Mouse (Mus musculus) embryo, embryonic 10 days (tissue): ENCODE data around the gene Gm4894.

Experiments used
- DNase-seq: peaks from one replicate; pipeline ENCODE4 v3.0.0-alpha.2; 2015; ENCODE audit warnings: low spot score

Gene Gm4894

DNA sequence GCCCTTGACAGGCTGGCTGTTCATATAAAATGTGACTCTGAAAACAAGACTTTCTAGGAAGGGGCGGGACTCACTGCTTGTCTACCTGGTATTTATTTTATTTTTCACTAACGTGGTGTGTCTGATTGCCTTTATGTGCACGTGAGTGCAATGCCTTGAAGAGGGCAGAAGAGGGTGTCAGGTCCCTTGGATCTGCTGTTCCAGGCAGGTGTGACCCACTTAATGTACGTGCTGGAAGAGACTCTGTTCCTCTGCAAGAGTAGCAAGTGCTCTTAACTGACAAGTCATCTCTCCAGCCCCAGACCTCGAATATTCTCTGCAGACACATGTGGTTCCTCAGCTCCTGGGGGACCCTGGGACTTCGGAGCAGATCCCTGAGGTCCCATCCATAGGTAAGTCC lies at the start of gene Gm4894:
Gm4894 (plus strand) TSS at position 301 of the 400 bp plus-strand sequence.
- DNase-seq, result no peak

DNA sequence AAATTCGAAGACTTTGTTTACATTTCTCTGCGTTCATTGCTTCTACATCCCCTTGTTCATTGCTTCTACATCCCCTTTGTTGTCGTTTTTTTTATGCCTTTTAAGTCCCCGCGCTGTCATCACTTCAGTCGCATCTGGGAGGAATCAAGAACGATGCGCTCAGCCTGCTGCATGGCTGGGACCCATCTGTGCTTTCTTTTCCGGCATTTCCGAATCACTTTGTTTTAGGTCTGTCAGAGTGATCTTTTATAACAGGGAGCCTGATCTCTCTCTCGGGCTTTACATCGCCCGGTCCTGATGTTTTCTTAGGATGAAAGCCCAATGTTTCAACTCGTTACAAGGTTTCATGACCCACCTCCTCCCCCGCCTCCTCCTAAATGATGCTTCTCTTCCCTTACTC lies 44.0 kb upstream of the Gm4894 start:
- DNase-seq, result peak; percentile 61

DNA sequence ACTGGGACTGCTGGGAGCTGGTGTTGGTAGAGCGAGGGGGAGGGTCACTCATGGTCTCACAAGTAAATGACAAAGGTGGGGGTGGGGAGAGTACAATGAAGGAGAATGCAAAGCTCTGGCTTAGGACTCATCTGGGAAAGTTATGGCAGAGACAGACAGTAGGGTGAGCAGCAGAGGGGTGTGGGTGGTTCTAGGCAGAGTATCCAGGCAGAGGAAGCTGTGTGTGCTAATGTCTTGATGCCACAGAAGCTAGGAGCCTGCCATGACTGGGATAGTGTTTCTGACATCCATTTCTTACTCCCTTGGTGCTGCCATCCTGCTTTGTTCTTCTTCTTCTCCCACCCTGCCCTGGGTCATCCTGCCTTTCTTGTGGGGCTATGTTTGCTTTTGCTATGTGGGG lies 38.8 kb upstream of the Gm4894 start:
- no peak for DNase-seq

DNA sequence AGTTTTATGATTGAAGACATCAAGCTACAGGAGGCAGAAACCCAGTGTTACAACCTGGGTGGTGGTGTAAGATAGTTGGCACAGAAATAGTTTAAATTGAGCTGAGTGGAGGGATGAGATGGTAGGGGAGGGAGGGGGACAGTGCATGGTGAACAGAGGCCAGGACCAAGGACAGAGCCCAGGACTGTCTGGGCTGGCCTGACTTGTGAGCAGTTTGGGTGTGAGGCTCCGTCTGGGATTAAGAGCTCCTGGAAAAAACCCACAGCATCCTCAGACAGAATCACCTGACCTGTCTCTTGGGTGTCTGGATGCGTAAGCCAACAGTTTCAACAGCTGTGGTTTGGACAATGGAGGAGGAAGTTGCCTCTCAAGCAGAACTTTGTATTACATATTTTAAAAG lies 35.6 kb upstream of the Gm4894 start:
- DNase-seq, result peak; percentile 56

DNA sequence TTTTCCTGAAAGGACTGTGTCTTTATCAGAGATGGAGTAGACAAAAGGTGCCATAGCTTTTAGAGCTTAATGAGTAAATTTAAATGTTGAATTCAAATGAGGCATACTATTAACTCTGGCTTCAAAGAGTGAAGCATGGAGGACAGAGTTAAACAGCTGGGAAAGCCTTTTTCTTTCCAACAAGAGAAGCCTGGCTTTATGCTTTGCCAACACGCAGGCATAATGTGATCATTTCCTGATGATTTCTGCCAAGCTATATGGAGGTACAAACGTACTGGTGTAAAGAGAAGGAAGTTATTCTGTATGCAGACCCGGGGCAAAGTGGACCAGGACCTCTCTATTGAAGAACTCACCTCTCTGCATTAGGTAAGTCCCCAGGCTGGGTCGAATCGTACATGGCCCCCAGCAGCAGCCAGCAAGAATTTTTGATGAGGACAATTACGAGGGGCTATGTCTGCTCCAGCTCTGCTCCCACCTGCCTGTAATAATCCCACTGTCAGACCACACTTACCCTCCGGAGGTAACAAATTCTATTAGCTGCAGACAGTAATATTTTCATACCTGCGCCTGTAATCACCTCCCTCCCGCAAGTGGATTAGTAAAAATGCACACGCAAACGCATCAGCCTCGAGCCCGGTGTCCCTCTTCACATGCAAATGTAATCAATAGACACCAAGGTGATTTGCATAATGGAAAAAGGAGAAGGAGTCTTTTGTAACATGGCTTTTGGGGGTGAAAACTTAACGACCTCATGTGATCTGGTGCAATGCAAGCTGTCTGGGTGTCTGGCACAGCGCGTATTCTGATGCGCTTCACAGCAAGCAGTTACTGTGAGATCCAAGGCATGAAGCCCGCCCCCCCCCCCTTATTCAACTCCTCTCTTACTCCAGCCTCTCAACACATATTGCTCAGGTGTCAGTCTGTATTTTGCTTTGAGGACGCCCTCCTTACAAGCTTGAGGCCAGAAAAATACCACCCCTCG lies 32.4 kb upstream of the Gm4894 start:
- no peak for DNase-seq

DNA sequence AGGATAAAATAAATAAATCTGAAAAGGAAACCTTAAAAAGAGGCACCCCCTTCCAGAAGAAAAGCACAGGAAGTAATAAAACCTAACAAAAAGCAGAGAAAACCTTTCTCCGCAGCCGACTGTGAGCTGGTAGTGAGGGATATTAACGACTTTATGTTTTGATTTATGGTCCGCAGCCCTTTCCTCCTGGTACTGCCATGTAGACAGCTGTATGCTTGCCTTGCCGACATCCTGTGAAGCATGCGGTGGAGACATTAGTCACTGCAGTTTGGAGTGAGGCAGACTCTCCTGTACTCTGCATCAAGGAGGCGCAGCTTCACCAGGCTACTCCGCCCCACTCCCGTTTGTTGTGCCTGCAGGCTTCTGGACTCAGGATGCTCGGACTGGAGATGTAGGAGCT lies 25.8 kb upstream of the Gm4894 start:
- no peak for DNase-seq

DNA sequence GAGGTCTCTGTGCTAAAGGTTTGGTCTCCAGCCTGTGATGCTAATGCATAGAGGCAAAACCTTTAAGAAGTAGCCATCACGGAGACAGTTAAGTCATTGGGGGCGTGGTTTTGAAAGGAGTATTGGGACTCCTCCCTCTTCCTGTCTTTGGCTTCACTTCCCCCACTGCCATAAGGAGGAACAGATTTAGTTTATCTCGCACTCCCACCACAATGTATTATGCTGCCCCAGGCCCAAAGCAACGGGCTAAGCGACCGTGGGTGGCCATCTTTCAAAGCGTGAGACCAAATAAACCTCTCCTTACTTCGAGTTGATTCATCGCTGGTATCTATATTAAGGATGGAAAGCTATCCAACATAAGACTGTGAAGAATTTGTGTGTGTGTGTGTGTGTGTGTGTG lies 22.9 kb upstream of the Gm4894 start:
- no peak for DNase-seq

DNA sequence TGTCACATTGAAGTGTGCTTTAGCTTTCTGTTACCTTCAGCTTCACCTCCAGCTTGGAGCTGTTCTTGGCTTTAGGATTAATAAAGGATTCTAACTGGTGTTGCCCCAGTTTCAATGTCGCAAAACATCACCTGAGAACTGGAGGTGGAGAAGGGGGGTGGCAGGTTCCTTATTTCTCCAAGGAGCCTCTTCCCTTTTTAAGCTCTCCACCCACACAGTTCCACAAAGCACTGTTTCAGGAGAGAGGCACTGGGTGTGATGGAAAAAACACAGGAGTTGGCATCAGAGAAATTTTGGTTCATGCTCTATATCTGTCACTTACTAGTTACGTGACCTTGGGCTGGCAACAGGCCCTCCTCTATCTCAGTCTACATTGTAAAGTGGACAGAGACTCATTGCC lies 21.3 kb upstream of the Gm4894 start:
- DNase-seq, result no peak

DNA sequence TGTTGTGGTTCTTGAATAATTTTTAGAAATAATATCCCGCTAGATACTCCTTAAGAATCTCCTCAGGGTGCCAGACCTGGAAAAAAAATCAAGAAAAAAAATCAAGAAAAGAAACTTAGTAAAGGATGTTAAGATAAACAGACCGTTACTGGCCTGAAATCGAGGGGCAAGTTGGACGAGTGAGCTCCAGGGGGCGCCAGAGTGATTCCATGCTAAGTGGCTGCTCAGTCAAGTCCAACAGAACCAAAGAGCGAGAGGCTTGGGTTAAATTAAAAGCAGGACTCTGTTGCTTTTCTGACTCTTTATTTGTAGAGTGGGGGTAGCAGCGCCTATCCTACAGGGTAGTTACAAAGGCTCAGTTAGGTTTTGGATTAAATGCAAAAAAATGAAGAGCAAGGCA lies 3.5 kb upstream of the Gm4894 start:
- peak; percentile 68 for DNase-seq

DNA sequence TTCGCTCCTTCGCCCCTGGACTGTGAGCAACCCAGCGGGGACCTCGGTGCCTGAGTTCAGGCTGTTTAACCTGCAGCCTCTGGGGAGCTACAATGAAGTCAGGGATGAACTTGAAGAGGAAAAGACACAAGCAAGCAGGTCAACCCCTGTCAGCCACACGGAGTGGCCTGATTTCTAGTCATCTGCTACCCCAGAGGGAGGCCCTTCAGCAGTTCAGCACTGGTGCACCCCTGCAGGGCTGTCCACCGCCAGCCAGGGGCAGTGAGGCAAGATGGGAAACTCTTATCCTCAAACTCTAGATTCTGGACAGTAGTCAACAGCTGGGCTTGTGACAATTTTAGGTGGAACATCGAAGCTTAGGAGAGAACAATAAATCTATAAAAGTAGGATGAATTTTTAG lies 18.6 kb downstream of the Gm4894 start:
- DNase-seq, result no peak

DNA sequence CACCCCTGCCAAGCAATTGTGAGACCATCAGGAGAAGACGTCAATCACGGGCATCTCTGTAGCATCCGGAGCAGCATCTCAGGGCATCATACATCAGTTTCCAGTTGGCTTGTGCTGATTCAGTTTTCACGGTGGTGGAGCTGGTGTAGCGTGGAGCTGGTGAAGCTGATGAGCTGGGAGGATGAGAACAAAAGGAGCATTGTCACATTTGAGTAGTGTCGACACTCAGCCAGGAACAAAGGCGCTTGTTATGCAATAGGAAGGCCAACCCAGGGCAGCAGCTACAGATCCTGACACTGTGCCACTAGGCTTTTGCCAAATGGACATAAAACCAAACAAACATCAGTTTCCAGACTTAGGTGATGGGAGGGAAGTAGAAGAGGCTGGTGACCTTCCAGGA lies 23.2 kb downstream of the Gm4894 start:
- peak; percentile 32 for DNase-seq

DNA sequence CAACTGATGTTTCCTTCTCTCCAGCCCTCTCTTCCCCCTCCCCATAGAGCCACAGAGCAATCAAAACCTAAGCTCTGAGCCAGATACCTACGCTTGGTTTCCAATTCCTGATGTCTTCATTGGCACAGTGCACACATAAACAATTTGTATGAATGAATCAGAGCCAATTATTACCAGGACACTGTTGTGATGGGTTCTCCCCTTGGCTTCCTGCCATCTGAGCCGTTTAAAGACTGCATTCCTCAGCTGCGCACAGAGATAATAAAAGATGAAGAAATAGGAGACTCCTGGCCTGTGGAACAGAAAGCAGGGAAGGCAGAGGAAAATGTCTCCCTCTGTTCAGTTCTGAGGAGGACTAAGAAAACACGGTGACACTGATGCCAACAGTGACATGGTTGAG lies 25.6 kb downstream of the Gm4894 start:
- no peak for DNase-seq

DNA sequence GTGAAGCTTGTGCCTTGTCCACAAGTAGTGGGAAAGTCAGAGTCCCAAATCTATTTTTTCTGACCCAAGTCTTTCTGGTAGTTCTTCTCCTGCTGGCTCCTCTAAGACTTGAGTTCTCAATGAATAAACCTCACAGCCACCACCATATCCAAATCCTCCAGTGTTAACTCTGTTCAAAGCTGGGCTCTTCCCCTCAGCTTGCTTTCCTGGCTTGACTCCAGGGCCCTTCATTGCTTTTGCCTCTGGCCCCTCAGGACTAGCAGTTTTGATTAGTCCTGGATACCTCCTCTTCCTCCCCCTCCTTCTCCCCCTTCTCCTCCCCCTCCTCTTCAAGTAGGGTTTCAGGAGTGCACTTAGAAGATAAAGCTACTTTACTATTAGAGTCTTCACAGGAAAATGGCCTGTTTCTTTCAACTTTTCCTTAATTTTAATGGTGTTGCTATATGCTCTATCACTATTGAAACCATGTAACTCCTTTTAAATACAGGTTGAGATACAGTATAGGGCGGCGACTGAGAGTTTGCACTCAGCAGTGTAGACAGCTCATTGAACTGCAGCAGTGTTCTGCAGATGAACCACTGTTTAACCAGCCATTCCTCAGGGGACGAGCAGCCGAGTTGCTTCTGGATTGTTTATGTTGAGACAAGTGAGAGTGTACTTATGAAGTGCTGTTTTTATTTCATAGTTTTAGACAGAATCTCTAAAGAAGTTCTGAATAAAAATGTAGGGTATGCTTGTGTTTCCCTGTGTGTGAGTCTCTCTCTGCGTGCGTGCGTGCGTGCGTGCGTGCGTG lies 26.4 kb downstream of the Gm4894 start:
- no peak for DNase-seq

DNA sequence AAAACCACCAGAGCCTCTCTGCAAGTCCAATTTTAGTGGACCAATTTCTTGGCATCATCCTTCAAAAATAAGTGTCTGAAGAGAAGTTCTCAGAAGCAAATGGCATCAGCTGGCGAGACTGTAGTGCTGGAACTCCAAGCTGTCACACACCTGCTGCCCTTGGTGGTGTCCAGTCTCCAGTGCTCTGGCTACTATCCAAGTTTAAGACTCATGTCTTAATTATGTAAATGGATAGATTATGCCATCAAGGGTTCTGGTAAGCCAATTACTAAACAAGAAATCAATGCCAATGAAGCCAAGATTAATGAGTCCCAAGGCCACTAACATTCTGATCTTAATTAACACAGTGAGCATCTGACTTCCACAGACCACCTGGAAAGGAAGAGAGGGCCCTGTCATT lies 44.8 kb downstream of the Gm4894 start:
- no peak for DNase-seq

DNA sequence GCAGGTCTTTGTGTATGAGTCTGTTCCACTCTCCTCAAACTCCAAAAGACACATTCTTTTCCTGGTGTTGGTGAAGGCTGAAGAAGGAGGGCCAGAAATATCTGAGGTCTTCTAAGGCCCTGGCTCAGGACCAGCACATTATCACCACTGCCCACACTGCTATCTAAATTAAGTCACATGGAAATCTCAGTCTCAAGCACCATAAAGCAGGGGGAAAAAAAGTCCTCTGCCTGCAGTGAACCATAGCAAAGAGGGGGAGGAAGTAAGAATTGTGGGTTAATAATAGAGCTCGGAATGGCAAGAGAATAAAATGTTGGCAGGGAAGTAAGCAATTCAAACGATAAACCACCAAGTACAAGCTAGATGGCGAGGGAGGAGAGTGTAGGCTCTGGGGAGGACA lies 57.2 kb downstream of the Gm4894 start:
- no peak for DNase-seq

DNA sequence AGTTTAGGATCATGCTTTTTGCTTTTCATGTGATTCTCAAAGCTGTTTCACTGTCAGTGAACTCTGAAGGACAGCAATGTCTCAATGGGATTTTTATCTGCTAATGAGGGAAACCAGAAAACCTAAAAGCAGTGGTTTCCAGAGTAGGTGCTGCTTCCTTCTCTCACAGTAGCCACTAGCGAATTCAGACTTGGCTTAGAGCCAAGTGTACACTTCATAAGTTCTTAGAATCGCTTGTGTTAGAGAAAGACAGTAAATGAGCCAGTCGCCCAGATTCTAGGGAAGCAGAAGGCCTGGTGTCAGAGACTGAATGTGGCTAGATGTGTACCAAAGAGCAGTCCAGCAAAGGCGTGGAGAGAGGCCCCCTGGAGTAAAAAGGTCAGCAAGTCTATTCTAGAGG lies 60.5 kb downstream of the Gm4894 start:
- no peak for DNase-seq

DNA sequence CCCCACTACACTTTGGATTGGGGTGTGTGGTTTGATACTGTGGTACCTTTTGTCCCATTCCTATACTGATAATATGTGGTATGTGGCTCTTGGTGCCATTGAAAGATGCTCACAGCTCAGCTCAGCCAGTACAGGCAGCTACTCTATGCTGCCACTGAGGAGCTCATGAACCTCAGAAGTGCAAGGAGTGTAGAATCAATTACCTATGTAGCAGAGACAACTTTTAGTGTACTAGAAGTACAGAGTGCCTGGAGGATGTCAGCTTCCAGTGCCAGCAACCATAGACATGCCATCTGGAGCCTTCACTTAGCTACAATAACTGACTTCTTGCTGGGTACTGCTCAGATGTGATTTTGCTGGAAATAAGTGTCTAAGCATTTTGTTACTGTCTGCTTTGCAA lies 68.3 kb downstream of the Gm4894 start:
- no peak for DNase-seq
